ENCODE assay signal across 8 mouse cellular contexts in the genomic region with DNA sequence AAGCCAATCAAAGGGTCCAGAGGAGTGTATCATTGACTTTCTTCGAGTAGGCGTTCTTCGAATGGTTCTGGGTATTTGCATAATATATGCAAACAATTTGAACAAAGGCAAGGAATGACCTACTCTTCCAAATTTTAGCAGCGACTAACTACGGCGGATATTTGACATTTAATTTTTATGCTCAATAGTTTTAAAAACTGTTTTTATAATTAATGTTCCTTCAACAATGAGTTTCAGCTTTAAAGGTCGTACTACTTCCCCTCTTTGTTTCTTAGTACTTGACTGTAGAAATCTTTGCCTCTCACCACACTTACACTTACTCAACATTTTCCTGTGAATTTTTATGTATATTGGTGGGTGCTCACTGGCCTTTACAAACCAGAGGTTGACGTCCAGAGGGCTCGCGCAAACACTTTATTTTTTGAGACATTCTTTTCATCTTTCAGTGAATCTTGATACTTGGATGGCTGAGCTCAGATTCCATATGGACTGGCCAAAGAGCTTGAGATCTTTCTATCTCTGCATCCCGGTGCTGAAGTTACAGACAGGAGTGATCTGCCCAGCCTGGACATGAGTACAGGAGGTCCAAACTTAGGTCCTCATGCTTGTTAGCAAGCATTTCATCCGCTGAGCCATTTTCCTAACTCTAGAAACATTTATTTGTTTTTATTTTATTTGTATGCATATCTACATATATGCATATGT. TPM values are rescaled to one million over a fixed set of nuclear protein-coding genes. Genes with fewer than 3 reads are reported as not detected.
A peak's percentile ranks its signal among the peaks of the same experiment; 100 is the strongest.
DNase-seq lines count a peak whose midpoint lies in the region; ATAC-seq lines count a peak whose summit lies in the region.

No protein-coding gene starts in this region.

- H3K36me3 ChIP-seq in kidney, embryonic 14.5 days (ENCODE audit: control insufficient read depth, insufficient read depth, low read length): peaks cover 20% of the 10 kb centered on the region
- peaks cover 9% of the 10 kb centered on the region; the same call in 1 of the 2 replicates for H3K36me3 ChIP-seq in hindbrain, embryonic 11.5 days (ENCODE audit: control insufficient read depth, insufficient read depth, low read length)
- peaks cover 14% of the 10 kb centered on the region for H3K36me3 ChIP-seq in midbrain, embryonic 15.5 days (replicated peaks)

- peaks cover 20% of the 10 kb centered on the region; the same call in 1 of the 2 replicates for H3K4me1 ChIP-seq in kidney, embryonic 14.5 days (ENCODE audit: control insufficient read depth, insufficient read depth, low read length)
- H3K4me1 ChIP-seq in hindbrain, embryonic 11.5 days (replicated peaks; ENCODE audit: control insufficient read depth, insufficient read depth, low read length): peaks cover 5% of the 10 kb centered on the region; the same call in 1 of the 2 replicates
- H3K4me1 ChIP-seq in midbrain, embryonic 15.5 days: peaks cover 40% of the 10 kb centered on the region

- WGBS in kidney, embryonic 14.5 days: 20% methylated on average over 12 of the region's 12 CpGs
- WGBS in hindbrain, embryonic 11.5 days: 27% methylated on average over 12 of the region's 12 CpGs
- WGBS in midbrain, embryonic 15.5 days: 21% methylated on average over 12 of the region's 12 CpGs

- H3K27ac ChIP-seq in kidney, embryonic 14.5 days (ENCODE audit: low read depth, low read length): peak overlapping the region; percentile 96
- H3K27ac ChIP-seq in hindbrain, embryonic 11.5 days (ENCODE audit: low read depth, low read length): peak overlapping the region; percentile 91
- H3K27ac ChIP-seq in midbrain, embryonic 15.5 days: peak overlapping the region; percentile 98

- peak overlapping the region; percentile 87 for H3K4me3 ChIP-seq in kidney, embryonic 14.5 days (ENCODE audit: low read length)
- H3K4me3 ChIP-seq in hindbrain, embryonic 11.5 days (ENCODE audit: low read depth, low read length): peak overlapping the region; percentile 100
- peak overlapping the region; percentile 97 for H3K4me3 ChIP-seq in midbrain, embryonic 15.5 days

- H3K9ac ChIP-seq in kidney, embryonic 14.5 days (ENCODE audit: low read depth, low read length): peak overlapping the region; percentile 57
- H3K9ac ChIP-seq in hindbrain, embryonic 11.5 days (ENCODE audit: low read depth, low read length): peak overlapping the region; percentile 64
- peak overlapping the region; percentile 48 for H3K9ac ChIP-seq in midbrain, embryonic 15.5 days

- peak overlapping the region; percentile 48 for H3K4me2 ChIP-seq in kidney, embryonic 14.5 days (replicated peaks; ENCODE audit: low read depth, low read length)
- H3K4me2 ChIP-seq in hindbrain, embryonic 11.5 days (replicated peaks; ENCODE audit: low read depth, low read length): peak overlapping the region; percentile 67
- peak overlapping the region; percentile 52 for H3K4me2 ChIP-seq in midbrain, embryonic 15.5 days

- no peaks in the 10 kb centered on the region for H3K9me3 ChIP-seq in kidney, embryonic 14.5 days (ENCODE audit: control insufficient read depth, low read length)
- H3K9me3 ChIP-seq in hindbrain, embryonic 11.5 days (ENCODE audit: control insufficient read depth, low read length): no peaks in the 10 kb centered on the region
- H3K9me3 ChIP-seq in midbrain, embryonic 15.5 days: no peaks in the 10 kb centered on the region

- no peaks in the 10 kb centered on the region for H3K27me3 ChIP-seq in kidney, embryonic 14.5 days (ENCODE audit: control insufficient read depth, insufficient read depth, low read length)
- H3K27me3 ChIP-seq in hindbrain, embryonic 11.5 days (ENCODE audit: control insufficient read depth, insufficient read depth, low read length): no peaks in the 10 kb centered on the region
- no peaks in the 10 kb centered on the region for H3K27me3 ChIP-seq in midbrain, embryonic 15.5 days (replicated peaks)

- peak; percentile 85 for ATAC-seq in kidney, embryonic 14.5 days (ENCODE audit: low FRiP score, low TSS enrichment)
- ATAC-seq in hindbrain, embryonic 11.5 days (ENCODE audit: low FRiP score): peak; percentile 90
- no peak for ATAC-seq in midbrain, embryonic 15.5 days (replicated peaks)

- no peak for DNase-seq in kidney, postnatal 14 days
- DNase-seq in adipocyte (ENCODE audit: low spot score) (peak; percentile 32), MN1 (ENCODE audit: low spot score) (no peak)
- peak; percentile 33 for DNase-seq in hindbrain, embryonic 11.5 days (ENCODE audit: low spot score)
- no peak for DNase-seq in ovary, postnatal 36 days (ENCODE audit: low spot score)
- DNase-seq in retina, postnatal 1 day: no peak

RNA-seq across cellular contexts. Expression of a gene that starts 0.9 kb away (rescaled TPM):
- polyA plus RNA-seq in kidney, embryonic 14.5 days (2014; fragmentation: Nextera tagmentation; extraction: Ambion mirVana): 248 and 262 TPM in 2 replicates
- 167 and 205 TPM in 2 replicates for polyA plus RNA-seq in hindbrain, embryonic 11.5 days (2014; fragmentation: Nextera tagmentation; extraction: Ambion mirVana)
- 188 and 203 TPM in 2 replicates for polyA plus RNA-seq in midbrain, embryonic 15.5 days (2015; fragmentation: Nextera tagmentation; extraction: Ambion mirVana)

RNA-seq across cellular contexts. Expression of a gene that starts 10.3 kb away (rescaled TPM):
- 9.7 and 10.9 TPM in 2 replicates for polyA plus RNA-seq in kidney, embryonic 14.5 days (2014; fragmentation: Nextera tagmentation; extraction: Ambion mirVana)
- 6.1 and 8.4 TPM in 2 replicates for polyA plus RNA-seq in hindbrain, embryonic 11.5 days (2014; fragmentation: Nextera tagmentation; extraction: Ambion mirVana)
- 7.3 and 8.2 TPM in 2 replicates for polyA plus RNA-seq in midbrain, embryonic 15.5 days (2015; fragmentation: Nextera tagmentation; extraction: Ambion mirVana)

RNA-seq across cellular contexts. Expression of a gene that starts 22.6 kb away (rescaled TPM):
- 12.2 and 15.9 TPM in 2 replicates for polyA plus RNA-seq in kidney, embryonic 14.5 days (2014; fragmentation: Nextera tagmentation; extraction: Ambion mirVana)
- polyA plus RNA-seq in hindbrain, embryonic 11.5 days (2014; fragmentation: Nextera tagmentation; extraction: Ambion mirVana): 5.6 and 9.8 TPM in 2 replicates
- polyA plus RNA-seq in midbrain, embryonic 15.5 days (2015; fragmentation: Nextera tagmentation; extraction: Ambion mirVana): 7.6 and 9.2 TPM in 2 replicates

RNA-seq across cellular contexts. Expression of a gene that starts 28.6 kb away (rescaled TPM):
- 0.34 and 1.4 TPM in 2 replicates for polyA plus RNA-seq in kidney, embryonic 14.5 days (2014; fragmentation: Nextera tagmentation; extraction: Ambion mirVana)
- polyA plus RNA-seq in hindbrain, embryonic 11.5 days (2014; fragmentation: Nextera tagmentation; extraction: Ambion mirVana): 0.22 and 0.32 TPM in 2 replicates
- polyA plus RNA-seq in midbrain, embryonic 15.5 days (2015; fragmentation: Nextera tagmentation; extraction: Ambion mirVana): 0.58 and 0.78 TPM in 2 replicates

RNA-seq across cellular contexts. Expression of a gene that starts 30.6 kb away (rescaled TPM):
- polyA plus RNA-seq in kidney, embryonic 14.5 days (2014; fragmentation: Nextera tagmentation; extraction: Ambion mirVana): 82.6 and 99.0 TPM in 2 replicates
- 105 and 117 TPM in 2 replicates for polyA plus RNA-seq in hindbrain, embryonic 11.5 days (2014; fragmentation: Nextera tagmentation; extraction: Ambion mirVana)
- 82.9 and 83.4 TPM in 2 replicates for polyA plus RNA-seq in midbrain, embryonic 15.5 days (2015; fragmentation: Nextera tagmentation; extraction: Ambion mirVana)

Comparison
In these comparisons a context has a peak if more than half of its experiments do, and no peak if none do; other contexts are left out.
1. DNase-seq: peak in adipocyte (single experiment) and hindbrain, embryonic 11.5 days (single experiment); none in kidney, postnatal 14 days (single experiment), MN1 (single experiment), ovary, postnatal 36 days (single experiment) and retina, postnatal 1 day (single experiment).
2. Peak in every context shown above with its lines, with median percentiles within 50 percentile points of each other: H3K27ac ChIP-seq, H3K4me2 ChIP-seq, H3K4me3 ChIP-seq and H3K9ac ChIP-seq.